Mouse (Mus musculus) retina, embryonic 14.5 days (tissue): ENCODE measurements at regions not wholly inside any gene's neighbourhood (a gene's known extent, or its start where the extent isn't known, plus 50 kb on each side); places are given as distances from the start of the nearest gene placed in this dataset.

Experiments
- DNase-seq: peaks from one replicate; pipeline ENCODE4 v3.0.0-alpha.2; 2015; ENCODE audit warnings: low spot score

GRCm38 (mm10) chr10:15592161-15592560 lies 874.1 kb upstream of the Gje1 start:
- peak; percentile 24 for DNase-seq

GRCm38 (mm10) chr10:15586081-15586480 lies 868.1 kb upstream of the Gje1 start:
- DNase-seq, result no peak

- no peak for DNase-seq
These were observed 846.1 kb upstream of the Gje1 start for GRCm38 (mm10) chr10:15564119-15564518.

- DNase-seq, result peak; percentile 23
These were observed 835.5 kb upstream of the Gje1 start for GRCm38 (mm10) chr10:15553407-15554064.

GRCm38 (mm10) chr10:15541797-15542350 lies 823.9 kb upstream of the Gje1 start:
- peak; percentile 80 for DNase-seq

GRCm38 (mm10) chr10:15540780-15541426 lies 822.9 kb upstream of the Gje1 start:
- DNase-seq, result peak; percentile 17

GRCm38 (mm10) chr10:15536053-15536452 lies 818.0 kb upstream of the Gje1 start:
- DNase-seq, result no peak

- no peak for DNase-seq
These were observed 769.4 kb upstream of the Gje1 start for GRCm38 (mm10) chr10:15487367-15487766.

GRCm38 (mm10) chr10:15443281-15443680 lies 725.3 kb upstream of the Gje1 start:
- no peak for DNase-seq

- peak; percentile 18 for DNase-seq
These were observed 723.2 kb upstream of the Gje1 start for GRCm38 (mm10) chr10:15441216-15441615.

- no peak for DNase-seq
These were observed 708.7 kb upstream of the Gje1 start for GRCm38 (mm10) chr10:15426746-15427145.

GRCm38 (mm10) chr10:15406211-15406610 lies 688.2 kb upstream of the Gje1 start:
- DNase-seq, result peak; percentile 39

- peak; percentile 32 for DNase-seq
These were observed 687.7 kb upstream of the Gje1 start for GRCm38 (mm10) chr10:15405706-15406105.

GRCm38 (mm10) chr10:15399964-15400363 lies 682.0 kb upstream of the Gje1 start:
- no peak for DNase-seq

GRCm38 (mm10) chr10:15397114-15397513 lies 679.1 kb upstream of the Gje1 start:
- no peak for DNase-seq

- DNase-seq, result no peak
These were observed 677.3 kb upstream of the Gje1 start for GRCm38 (mm10) chr10:15395295-15395694.

GRCm38 (mm10) chr10:15392027-15392816 lies 674.2 kb upstream of the Gje1 start:
- DNase-seq, result peak; percentile 10

GRCm38 (mm10) chr10:15373571-15373970 lies 655.6 kb upstream of the Gje1 start:
- DNase-seq, result no peak
